Comparison of ENCODE assay signal across 18 mouse cellular contexts in genomic region chr1:79637768-79638167, GRCm38 (mm10). TPM values are rescaled to one million over a fixed set of nuclear protein-coding genes. Genes with fewer than 3 reads are reported as not detected.
DNase-seq lines count a peak whose midpoint lies in the region; ATAC-seq and TF ChIP-seq lines count a peak whose summit lies in the region.
"Had no signal": no experiment of that assay in that cellular context is flagged by ENCODE, and none has a peak within 500 bp of the region (broad histone marks: within the 10 kb centered on the region; RNA-seq: fewer than 3 reads in every experiment).

No protein-coding gene starts in this region.

- no peaks in the 10 kb centered on the region for H3K36me3 ChIP-seq in lung, postnatal 0 days (ENCODE audit: insufficient read depth, low read length)
- no peaks in the 10 kb centered on the region for H3K36me3 ChIP-seq in stomach, embryonic 16.5 days (ENCODE audit: control insufficient read depth, insufficient read depth, low read length)
- H3K36me3 ChIP-seq: embryonic facial prominence, embryonic 13.5 days; forebrain, embryonic 12.5 days; heart, embryonic 13.5 days had no signal

- no peaks in the 10 kb centered on the region for H3K27me3 ChIP-seq in lung, postnatal 0 days (replicated peaks; ENCODE audit: insufficient read depth, low read length)
- H3K27me3 ChIP-seq in stomach, embryonic 16.5 days (ENCODE audit: control insufficient read depth, insufficient read depth, low read length): no peaks in the 10 kb centered on the region
- H3K27me3 ChIP-seq: embryonic facial prominence, embryonic 13.5 days; forebrain, embryonic 12.5 days; heart, embryonic 13.5 days had no signal

- H3K4me1 ChIP-seq in lung, adult 2 months (ENCODE audit: control insufficient read depth, insufficient read depth, low read length): no peaks in the 10 kb centered on the region; the same call in 1 of the 2 replicates
- H3K4me1 ChIP-seq in lung, postnatal 0 days (ENCODE audit: insufficient read depth, low read depth, low read length): no peaks in the 10 kb centered on the region
- H3K4me1 ChIP-seq in stomach, embryonic 16.5 days (ENCODE audit: control insufficient read depth, insufficient read depth, low read length): no peaks in the 10 kb centered on the region
- H3K4me1 ChIP-seq: embryonic facial prominence, embryonic 13.5 days; forebrain, embryonic 12.5 days had no signal

- TF ChIP-seq CTCF in lung, adult 2 months (IDR thresholded peaks at IDR 0.05; ENCODE audit: insufficient read depth, low read length): no peak
- no peak for TF ChIP-seq CTCF in lung, postnatal 0 days (IDR thresholded peaks at IDR 0.05)

- no peak overlapping the region for H3K9ac ChIP-seq in lung, postnatal 0 days (replicated peaks; ENCODE audit: low read depth)
- no peak overlapping the region for H3K9ac ChIP-seq in stomach, embryonic 16.5 days (ENCODE audit: low read length)
- H3K9ac ChIP-seq: embryonic facial prominence, embryonic 13.5 days; forebrain, embryonic 12.5 days; heart, embryonic 13.5 days had no signal

- peak; percentile 49 to 64 for DNase-seq in lung, adult 18-20 months
- no peak for DNase-seq in lung, adult 2 months
- DNase-seq in lung, postnatal 0 days (ENCODE audit: low spot score): peak; percentile 73
- peak; percentile 61 for DNase-seq in lung, postnatal 36 days
- no peak for DNase-seq in layer of hippocampus, adult 9-11 months
- DNase-seq in thymus, postnatal 10 days (ENCODE audit: low spot score in 2 of 2): no peak
- no peak for DNase-seq in thymus, postnatal 14 days
- DNase-seq: adrenal gland, postnatal 25 days; cerebellum, adult 18-20 months; cerebellum, adult 9-11 months; cerebellum, postnatal 36 days; gastrocnemius, postnatal 14 days; heart, postnatal 36 days had no signal

- ATAC-seq in lung, postnatal 0 days: peak; percentile 92
- no peak for ATAC-seq in stomach, embryonic 16.5 days (ENCODE audit: insufficient read depth, low FRiP score)
- ATAC-seq: forebrain, embryonic 16.5 days had no signal

- peak overlapping the region; percentile 64 for H3K27ac ChIP-seq in lung, postnatal 0 days (ENCODE audit: low read length)
- peak overlapping the region; percentile 64; the same call in 1 of the 2 replicates for H3K27ac ChIP-seq in stomach, embryonic 16.5 days (ENCODE audit: low read length)
- H3K27ac ChIP-seq: embryonic facial prominence, embryonic 13.5 days; forebrain, embryonic 12.5 days; heart, embryonic 13.5 days had no signal

- no peaks in the 10 kb centered on the region for H3K9me3 ChIP-seq in lung, postnatal 0 days (ENCODE audit: low read length)
- H3K9me3 ChIP-seq in stomach, embryonic 16.5 days (replicated peaks; ENCODE audit: control insufficient read depth, low read length): no peaks in the 10 kb centered on the region
- H3K9me3 ChIP-seq: embryonic facial prominence, embryonic 13.5 days; forebrain, embryonic 12.5 days; heart, embryonic 13.5 days had no signal

- WGBS in lung, adult 2 months: 83% methylated on average over 2 of the region's 2 CpGs
- WGBS in lung, postnatal 0 days: 59% methylated on average over 2 of the region's 2 CpGs
- WGBS in stomach, embryonic 16.5 days: 71% methylated on average over 2 of the region's 2 CpGs

- no peak for TF ChIP-seq POLR2A in lung, adult 2 months (IDR thresholded peaks at IDR 0.05; ENCODE audit: borderline replicate concordance, extremely low read depth, low read depth, low read length)

- no peak overlapping the region for H3K4me3 ChIP-seq in lung, adult 2 months (replicated peaks; ENCODE audit: extremely low read depth, low read depth, low read length)
- no peak overlapping the region for H3K4me3 ChIP-seq in lung, postnatal 0 days (ENCODE audit: low read depth, low read length)
- no peak overlapping the region for H3K4me3 ChIP-seq in stomach, embryonic 16.5 days (replicated peaks; ENCODE audit: low read length)
- H3K4me3 ChIP-seq: embryonic facial prominence, embryonic 13.5 days; forebrain, embryonic 12.5 days; heart, embryonic 13.5 days had no signal

- H3K4me2 ChIP-seq in lung, postnatal 0 days (replicated peaks; ENCODE audit: low read depth, low read length): no peak overlapping the region
- H3K4me2 ChIP-seq in stomach, embryonic 16.5 days (ENCODE audit: low read depth, low read length): no peak overlapping the region
- H3K4me2 ChIP-seq: embryonic facial prominence, embryonic 13.5 days; forebrain, embryonic 12.5 days; heart, embryonic 13.5 days had no signal

- TF ChIP-seq EP300 in lung, postnatal 0 days (IDR thresholded peaks at IDR 0.05): peak; percentile 83

RNA-seq across cellular contexts. Expression of gene Ap1s3, which starts 34.0 kb away (rescaled TPM):
- 36.1 and 40.0 TPM in 2 replicates for polyA plus RNA-seq in lung, adult 2 months (2012; rRNA removed)
- 1.2 and 1.6 TPM in 2 replicates for polyA plus RNA-seq in lung, postnatal 0 days (2015; fragmentation: Nextera tagmentation; extraction: Ambion mirVana)
- polyA plus RNA-seq in stomach, embryonic 16.5 days (2015; fragmentation: Nextera tagmentation; extraction: Ambion mirVana): 0.43 and 0.54 TPM in 2 replicates
- polyA plus RNA-seq: forebrain, embryonic 16.5 days had no signal

Comparison
In these comparisons a context has a peak if more than half of its experiments do, and no peak if none do; other contexts are left out.
1. DNase-seq: peak in lung, adult 18-20 months (2 of 2), lung, postnatal 0 days (single experiment) and lung, postnatal 36 days (single experiment); none in lung, adult 2 months (single experiment), layer of hippocampus, adult 9-11 months (single experiment), thymus, postnatal 10 days (0 of 2) and thymus, postnatal 14 days (single experiment).
2. RNA of gene Ap1s3, which starts 34.0 kb away (polyA plus RNA-seq): 36.1 to 40.0 TPM in lung, adult 2 months; 1.2 to 1.6 TPM in lung, postnatal 0 days and 0.43 to 0.54 TPM in stomach, embryonic 16.5 days; every median in the first group is over 10 times any median in the second.